In genomic region chr2:58415037-58415436, GRCm38 (mm10) we compare ENCODE assay signal across 16 mouse cellular contexts. TPM values are rescaled to one million over a fixed set of nuclear protein-coding genes. Genes with fewer than 3 reads are reported as not detected.
DNase-seq lines count a peak whose midpoint lies in the region; ATAC-seq and TF ChIP-seq lines count a peak whose summit lies in the region.
"Had no signal": no experiment of that assay in that cellular context is flagged by ENCODE, and none has a peak within 500 bp of the region (broad histone marks: within the 10 kb centered on the region; RNA-seq: fewer than 3 reads in every experiment).

No protein-coding gene starts in this region.

- intact Hi-C loops in gastrocnemius, adult 2 months (cut with DNase I): no loop called here
- intact Hi-C loops in heart, postnatal 10 days (cut with DNase I): no loop called here

- H3K9ac ChIP-seq in midbrain, postnatal 0 days (replicated peaks; ENCODE audit: low read length, poor library complexity, severe bottlenecking): no peak overlapping the region
- no peak overlapping the region for H3K9ac ChIP-seq in midbrain, embryonic 15.5 days

- H3K4me3 ChIP-seq in gastrocnemius, adult 2 months: no peak overlapping the region
- no peak overlapping the region for H3K4me3 ChIP-seq in midbrain, postnatal 0 days (ENCODE audit: low read depth, low read length)
- H3K4me3 ChIP-seq in midbrain, embryonic 15.5 days: no peak overlapping the region
- H3K4me3 ChIP-seq: limb, embryonic 10.5 days had no signal

- no peak overlapping the region for H3K27ac ChIP-seq in gastrocnemius, adult 2 months
- no peak overlapping the region for H3K27ac ChIP-seq in midbrain, postnatal 0 days (ENCODE audit: low read depth, low read length)
- H3K27ac ChIP-seq in midbrain, embryonic 15.5 days: no peak overlapping the region
- H3K27ac ChIP-seq: limb, embryonic 10.5 days had no signal

- no peaks in the 10 kb centered on the region for H3K27me3 ChIP-seq in midbrain, postnatal 0 days (ENCODE audit: insufficient read depth, low read length)
- H3K27me3 ChIP-seq in midbrain, embryonic 15.5 days (replicated peaks): no peaks in the 10 kb centered on the region

- H3K4me1 ChIP-seq in midbrain, postnatal 0 days (ENCODE audit: insufficient read depth, low read length): no peaks in the 10 kb centered on the region
- H3K4me1 ChIP-seq in midbrain, embryonic 15.5 days: no peaks in the 10 kb centered on the region
- H3K4me1 ChIP-seq: limb, embryonic 10.5 days had no signal

- ATAC-seq in midbrain, postnatal 0 days (ENCODE audit: low FRiP score): no peak
- no peak for ATAC-seq in midbrain, embryonic 15.5 days (replicated peaks)

- peak; percentile 22; the same call in 1 of the 2 replicates for TF ChIP-seq CTCF in gastrocnemius, adult 2 months (IDR thresholded peaks at IDR 0.05)
- peak; percentile 33 for TF ChIP-seq CTCF in midbrain, postnatal 0 days (IDR thresholded peaks at IDR 0.05)

- H3K4me2 ChIP-seq in midbrain, postnatal 0 days (ENCODE audit: low read depth, low read length, poor library complexity, severe bottlenecking): no peak overlapping the region
- H3K4me2 ChIP-seq in midbrain, embryonic 15.5 days: no peak overlapping the region
- H3K4me2 ChIP-seq: heart, embryonic 11.5 days had no signal

- H3K36me3 ChIP-seq in midbrain, postnatal 0 days (ENCODE audit: insufficient read depth, low read length): no peaks in the 10 kb centered on the region
- no peaks in the 10 kb centered on the region for H3K36me3 ChIP-seq in midbrain, embryonic 15.5 days (replicated peaks)
- H3K36me3 ChIP-seq: limb, embryonic 10.5 days had no signal

- DNase-seq in gastrocnemius, adult 2 months: no peak
- DNase-seq in gastrocnemius, adult 8-10 months (ENCODE audit: low spot score in 2 of 2): no peak
- DNase-seq in midbrain, postnatal 0 days (ENCODE audit: low spot score): no peak
- DNase-seq in mesoderm, embryonic 11.5 days (ENCODE audit: low read depth, low spot score): peak; percentile 12
- no peak for DNase-seq in frontal cortex, postnatal 25 days (ENCODE audit: low spot score in 2 of 2)
- no peak for DNase-seq in heart, postnatal 10 days
- DNase-seq in spleen, postnatal 36 days (ENCODE audit: low spot score in 2 of 2): no peak
- DNase-seq: cerebellum, postnatal 25 days had no signal

- no peaks in the 10 kb centered on the region for H3K9me3 ChIP-seq in midbrain, postnatal 0 days (ENCODE audit: low read length)
- no peaks in the 10 kb centered on the region for H3K9me3 ChIP-seq in midbrain, embryonic 15.5 days
- H3K9me3 ChIP-seq: limb, embryonic 10.5 days had no signal

RNA-seq across cellular contexts. Expression of gene Gm17409, which starts 54.9 kb away (rescaled TPM):
- total RNA-seq in gastrocnemius, adult 2 months (2021): not detected
- total RNA-seq in gastrocnemius, adult 8-10 months (2022): not detected
- not detected in 2 replicates for total RNA-seq in midbrain, postnatal 0 days (2014; rRNA removed)
- not detected in 2 replicates for polyA plus RNA-seq in midbrain, postnatal 0 days (2015; fragmentation: Nextera tagmentation; extraction: Ambion mirVana)
- polyA plus RNA-seq in midbrain, embryonic 15.5 days (2015; fragmentation: Nextera tagmentation; extraction: Ambion mirVana): not detected in 2 replicates
- total RNA-seq in heart, postnatal 10 days (2021): not detected
- total RNA-seq: layer of hippocampus, adult 18-20 months; monocyte, adult 5-6 weeks had no signal
- polyA plus RNA-seq: frontal cortex, adult 2 months; heart, embryonic 11.5 days; limb, embryonic 10.5 days; lung, embryonic 16.5 days; urinary bladder, adult 2 months had no signal

RNA-seq across cellular contexts. Expression of gene Acvr1c, which starts 57.3 kb away (rescaled TPM):
- total RNA-seq in gastrocnemius, adult 2 months (2021): under 1 TPM; 0.05 to 0.61 TPM
- total RNA-seq in gastrocnemius, adult 8-10 months (2022): 1 to 10 TPM in 1 of 4 experiments, under 1 TPM in 3; 0.15 to 1.9 (median 0.53) TPM
- total RNA-seq in midbrain, postnatal 0 days (2014; rRNA removed): 0.76 and 0.99 TPM in 2 replicates
- polyA plus RNA-seq in midbrain, postnatal 0 days (2015; fragmentation: Nextera tagmentation; extraction: Ambion mirVana): 0.45 and 0.67 TPM in 2 replicates
- 0.51 and 0.92 TPM in 2 replicates for polyA plus RNA-seq in midbrain, embryonic 15.5 days (2015; fragmentation: Nextera tagmentation; extraction: Ambion mirVana)
- total RNA-seq in heart, postnatal 10 days (2021): 1 to 10 TPM; 1.7 to 4.5 TPM
